Mouse (Mus musculus): Measurements from ENCODE around the gene Fbrsl1. TPM values are rescaled to one million over a fixed set of nuclear protein-coding genes. Genes with fewer than 3 reads are reported as not detected.
A peak's percentile ranks its signal among the peaks of the same experiment; 100 is the strongest.

Fbrsl1 gene
- total RNA-seq, 1 experiment, result 44.4 TPM

DNA sequence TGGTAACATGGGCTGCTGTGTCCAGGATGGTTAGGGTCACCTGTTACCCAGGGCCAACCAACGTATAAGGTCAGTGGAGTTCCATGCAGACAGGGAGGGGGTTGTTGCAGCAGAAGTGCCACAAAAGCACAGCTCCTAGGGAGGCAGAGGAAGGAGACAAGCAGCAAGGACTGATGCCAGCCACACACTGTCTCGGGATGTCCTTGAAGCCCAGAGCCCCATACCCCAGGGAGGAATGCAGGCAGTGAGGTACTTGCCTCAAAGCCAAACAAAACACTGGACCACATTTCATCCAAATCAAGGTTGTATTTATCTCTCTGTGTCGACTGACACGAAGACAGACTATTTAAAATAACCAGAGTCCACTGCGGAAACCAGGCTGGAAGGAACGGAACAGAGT lies 86.8 kb downstream of the Fbrsl1 start:
- Histone ChIP-seq H3K27ac (ENCODE audit: insufficient read depth, low read depth, low read length, poor library complexity, severe bottlenecking) (no peak overlapping the region), H3K9me3 (ENCODE audit: control insufficient read depth, insufficient read depth, low read depth, low read length) (no peaks in the 10 kb centered on the region), H3K9ac (ENCODE audit: insufficient read depth, low read depth, low read length, poor library complexity, severe bottlenecking) (no peak overlapping the region), H3K36me3 (ENCODE audit: control insufficient read depth, insufficient read depth, low read length, poor library complexity, severe bottlenecking) (peaks cover 2% of the 10 kb centered on the region; the same call in 1 of the 2 replicates), H3K4me1 (ENCODE audit: control insufficient read depth in 2 of 2, insufficient read depth in 2 of 2, low read length in 2 of 2, poor library complexity in 1 of 2) (peaks cover 0 to 13% of the 10 kb centered on the region in 2 experiments; a peak in 2 of 4 replicates), H3K4me3 (ENCODE audit: insufficient read depth in 1 of 2, low read depth in 1 of 2, low read length in 2 of 2, poor library complexity in 1 of 2, severe bottlenecking in 1 of 2) (no peak overlapping the region)
- no peak for TF ChIP-seq HCFC1 (IDR thresholded peaks at IDR 0.05; ENCODE audit: borderline replicate concordance, insufficient read depth, low read length)
- no peak for TF ChIP-seq ZC3H11A (IDR thresholded peaks at IDR 0.05; ENCODE audit: borderline replicate concordance, low read depth, low read length)
- no peak for TF ChIP-seq ZNF384 (IDR thresholded peaks at IDR 0.05; ENCODE audit: low read depth, low read length)
- no peak for TF ChIP-seq MAFK (IDR thresholded peaks at IDR 0.05; ENCODE audit: insufficient read depth, low read depth, low read length)
- no peak for TF ChIP-seq CHD2 (IDR thresholded peaks at IDR 0.05; ENCODE audit: low read depth, low read length)
- no peak for DNase-seq (ENCODE audit: low read depth, low spot score)
- in situ Hi-C loops (cut with MboI; ENCODE audit: low sequenced_read_pairs in 2 of 2, unreplicated experiment in 2 of 2), result no loop called here

DNA sequence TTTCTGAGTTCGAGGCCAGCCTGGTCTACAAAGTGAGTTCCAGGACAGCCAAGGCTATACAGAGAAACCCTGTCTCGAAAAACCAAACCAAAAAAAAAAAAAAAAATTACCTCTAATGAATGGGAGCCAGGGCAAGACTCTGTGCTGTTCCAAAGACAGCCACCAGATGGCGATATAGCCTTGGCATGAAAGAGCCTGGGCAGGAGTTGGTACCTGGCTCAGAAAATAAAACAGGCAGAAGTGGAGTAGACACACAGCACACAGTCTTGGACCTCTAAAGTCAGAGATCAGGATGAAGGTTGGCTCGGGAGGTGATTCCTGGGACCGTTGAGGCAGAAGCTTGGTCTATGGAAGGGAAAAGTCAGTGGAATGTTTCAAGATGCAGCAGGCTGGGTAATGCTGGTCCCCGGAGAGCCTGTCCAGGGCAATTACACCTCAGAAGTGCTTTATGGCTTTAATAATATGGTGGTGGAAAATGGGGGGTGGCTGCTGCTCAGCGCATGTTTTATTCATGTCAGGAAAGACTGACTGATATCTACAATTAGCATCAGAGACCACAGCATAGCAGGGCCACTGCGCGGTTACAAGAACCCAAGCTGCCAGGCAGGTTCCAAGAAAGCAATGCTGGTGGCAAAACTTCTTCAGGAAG lies 90.6 kb downstream of the Fbrsl1 start:
- Histone ChIP-seq H3K9ac (ENCODE audit: insufficient read depth, low read depth, low read length, poor library complexity, severe bottlenecking) (no peak overlapping the region), H3K36me3 (ENCODE audit: control insufficient read depth, insufficient read depth, low read length, poor library complexity, severe bottlenecking) (no peaks in the 10 kb centered on the region), H3K9me3 (ENCODE audit: control insufficient read depth, insufficient read depth, low read depth, low read length) (no peaks in the 10 kb centered on the region), H3K4me1 (ENCODE audit: control insufficient read depth in 2 of 2, insufficient read depth in 2 of 2, low read length in 2 of 2, poor library complexity in 1 of 2) (peaks cover 0 to 14% of the 10 kb centered on the region in 2 experiments; a peak in 2 of 4 replicates), H3K4me3 (ENCODE audit: insufficient read depth in 1 of 2, low read depth in 1 of 2, low read length in 2 of 2, poor library complexity in 1 of 2, severe bottlenecking in 1 of 2) (no peak overlapping the region), H3K27ac (ENCODE audit: insufficient read depth, low read depth, low read length, poor library complexity, severe bottlenecking) (no peak overlapping the region)
- TF ChIP-seq HCFC1 (IDR thresholded peaks at IDR 0.05; ENCODE audit: borderline replicate concordance, insufficient read depth, low read length) (no peak), ZC3H11A (IDR thresholded peaks at IDR 0.05; ENCODE audit: borderline replicate concordance, low read depth, low read length) (peak; percentile 81), ZNF384 (IDR thresholded peaks at IDR 0.05; ENCODE audit: low read depth, low read length) (peak; percentile 95)
- DNase-seq (ENCODE audit: low read depth, low spot score), result peak; percentile 83
- in situ Hi-C loops (cut with MboI; ENCODE audit: low sequenced_read_pairs in 2 of 2, unreplicated experiment in 2 of 2), result loop anchor here (5.0 to 10.0 kb wide), 2 partner anchors 277 to 280 kb away; no protein-coding TSS in a partner anchor

DNA sequence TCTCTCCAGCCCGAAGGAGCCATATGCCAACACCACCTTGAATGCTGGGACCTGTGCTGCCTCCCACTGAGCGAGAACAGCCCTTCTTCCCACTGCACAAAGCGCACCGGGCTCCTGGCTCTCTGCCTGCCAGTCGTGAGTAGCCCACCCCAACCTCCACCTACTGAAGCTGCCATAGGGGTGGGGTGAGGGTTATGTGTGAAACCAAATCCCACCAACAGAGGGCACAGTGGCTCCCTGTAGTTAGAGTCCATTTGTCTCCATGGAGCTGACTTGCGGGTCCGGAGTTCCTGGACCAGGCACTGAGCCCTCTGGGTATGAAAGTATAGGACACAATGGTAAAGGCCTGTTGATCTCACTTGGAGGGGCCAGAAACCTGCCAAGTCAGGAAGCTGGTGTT lies 93.6 kb downstream of the Fbrsl1 start:
- Histone ChIP-seq H3K9ac (ENCODE audit: insufficient read depth, low read depth, low read length, poor library complexity, severe bottlenecking) (no peak overlapping the region), H3K36me3 (ENCODE audit: control insufficient read depth, insufficient read depth, low read length, poor library complexity, severe bottlenecking) (no peaks in the 10 kb centered on the region), H3K27ac (ENCODE audit: insufficient read depth, low read depth, low read length, poor library complexity, severe bottlenecking) (no peak overlapping the region), H3K4me3 (ENCODE audit: insufficient read depth in 1 of 2, low read depth in 1 of 2, low read length in 2 of 2, poor library complexity in 1 of 2, severe bottlenecking in 1 of 2) (peak overlapping the region in 1 of 2 experiments; percentile 41; a peak in 3 of 4 replicates), H3K4me1 (ENCODE audit: control insufficient read depth in 2 of 2, insufficient read depth in 2 of 2, low read length in 2 of 2, poor library complexity in 1 of 2) (peaks cover 0 to 10% of the 10 kb centered on the region in 2 experiments; a peak in 2 of 4 replicates), H3K9me3 (ENCODE audit: control insufficient read depth, insufficient read depth, low read depth, low read length) (no peaks in the 10 kb centered on the region)
- no peak for TF ChIP-seq HCFC1 (IDR thresholded peaks at IDR 0.05; ENCODE audit: borderline replicate concordance, insufficient read depth, low read length)
- TF ChIP-seq ZNF384 (IDR thresholded peaks at IDR 0.05; ENCODE audit: low read depth, low read length), result no peak
- TF ChIP-seq CHD2 (IDR thresholded peaks at IDR 0.05; ENCODE audit: low read depth, low read length), result no peak
- no peak for TF ChIP-seq MAFK (IDR thresholded peaks at IDR 0.05; ENCODE audit: insufficient read depth, low read depth, low read length)
- in situ Hi-C loops (cut with MboI; ENCODE audit: low sequenced_read_pairs in 2 of 2, unreplicated experiment in 2 of 2), result loop anchor here (5.0 to 10.0 kb wide), 2 partner anchors 280 to 283 kb away; no protein-coding TSS in a partner anchor
- peak; percentile 76 for DNase-seq (ENCODE audit: low read depth, low spot score)

DNA sequence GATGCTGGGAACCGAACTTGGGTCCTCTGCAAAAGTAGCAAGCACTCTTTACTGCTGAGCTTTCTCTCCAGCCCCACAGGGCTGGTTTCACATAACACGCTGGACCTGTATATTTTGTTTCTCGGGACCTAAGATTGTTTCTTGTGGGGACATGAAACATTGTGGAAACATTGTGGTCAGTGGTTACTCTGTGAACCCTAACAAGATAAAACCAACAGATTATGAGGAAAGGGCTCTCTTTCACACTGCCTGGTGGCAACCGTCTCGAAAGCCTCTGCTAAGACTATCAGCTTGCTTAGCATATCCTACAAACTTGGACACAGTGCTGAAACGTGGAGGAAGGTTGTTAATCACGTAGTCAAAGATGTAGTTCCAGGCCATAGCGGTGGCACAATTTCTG lies 101.3 kb downstream of the Fbrsl1 start:
- Histone ChIP-seq H3K4me3 (ENCODE audit: insufficient read depth in 1 of 2, low read depth in 1 of 2, low read length in 2 of 2, poor library complexity in 1 of 2, severe bottlenecking in 1 of 2) (no peak overlapping the region), H3K9me3 (ENCODE audit: control insufficient read depth, insufficient read depth, low read depth, low read length) (no peaks in the 10 kb centered on the region), H3K36me3 (ENCODE audit: control insufficient read depth, insufficient read depth, low read length, poor library complexity, severe bottlenecking) (no peaks in the 10 kb centered on the region), H3K9ac (ENCODE audit: insufficient read depth, low read depth, low read length, poor library complexity, severe bottlenecking) (no peak overlapping the region), H3K27ac (ENCODE audit: insufficient read depth, low read depth, low read length, poor library complexity, severe bottlenecking) (no peak overlapping the region), H3K4me1 (ENCODE audit: control insufficient read depth in 2 of 2, insufficient read depth in 2 of 2, low read length in 2 of 2, poor library complexity in 1 of 2) (peaks cover 6 to 14% of the 10 kb centered on the region in 2 experiments; a peak in 3 of 4 replicates)
- TF ChIP-seq CHD2 (IDR thresholded peaks at IDR 0.05; ENCODE audit: low read depth, low read length) (no peak), HCFC1 (IDR thresholded peaks at IDR 0.05; ENCODE audit: borderline replicate concordance, insufficient read depth, low read length) (no peak), ZNF384 (IDR thresholded peaks at IDR 0.05; ENCODE audit: low read depth, low read length) (no peak), ZC3H11A (IDR thresholded peaks at IDR 0.05; ENCODE audit: borderline replicate concordance, low read depth, low read length) (no peak), MAFK (IDR thresholded peaks at IDR 0.05; ENCODE audit: insufficient read depth, low read depth, low read length) (no peak)
- in situ Hi-C loops (cut with MboI; ENCODE audit: low sequenced_read_pairs in 2 of 2, unreplicated experiment in 2 of 2), result no loop called here
- DNase-seq (ENCODE audit: low read depth, low spot score), result no peak
